Mouse (Mus musculus) midbrain, postnatal 0 days (tissue): ENCODE results near the gene Efcab2. TPM values are rescaled to one million over a fixed set of nuclear protein-coding genes. Genes with fewer than 3 reads are reported as not detected.

Experiments
- ATAC-seq: fragments of 200-750 bp; cut with Nextera tagmentation; 2 replicates; pipeline ENCODE4 v1.8.0; 2017; ENCODE audit warnings: moderate number of reproducible peaks, mild to moderate bottlenecking, moderate TSS enrichment, moderate library complexity; ENCODE audit not compliant: low FRiP score
- DNase-seq: peaks from one replicate; pipeline ENCODE4 v3.0.0-alpha.2; 2015; ENCODE audit warnings: low spot score
- H3K27ac ChIP-seq: fragments of 300-500 bp; sonication (generic); 2 replicates; pipeline ENCODE4 v1.5.1; 2014; ENCODE audit warnings: low read depth, mild to moderate bottlenecking, low read length, mixed read lengths
- H3K27me3 ChIP-seq: fragments of 300-500 bp; sonication (generic); 2 replicates; pipeline ENCODE4 v1.6.1; 2014; ENCODE audit warnings: low read length, control low read depth, mixed read lengths; ENCODE audit not compliant: insufficient read depth
- H3K36me3 ChIP-seq: fragments of 300-500 bp; sonication (generic); 2 replicates; pipeline ENCODE4 v1.6.1; 2014; ENCODE audit warnings: low read length, control low read depth, mixed read lengths; ENCODE audit not compliant: insufficient read depth
- H3K4me1 ChIP-seq: fragments of 300-500 bp; sonication (generic); 2 replicates; pipeline ENCODE4 v1.6.1; 2014; ENCODE audit warnings: mild to moderate bottlenecking, control low read depth, antibody characterized with exemption, low read length, mixed read lengths; ENCODE audit not compliant: insufficient read depth
- H3K4me2 ChIP-seq: fragments of 300-500 bp; sonication (generic); 2 replicates; pipeline ENCODE4 v1.6.1; 2014; ENCODE audit warnings: low read depth, mild to moderate bottlenecking, low read length, mixed read lengths; ENCODE audit not compliant: poor library complexity, severe bottlenecking
- H3K4me3 ChIP-seq: fragments of 300-500 bp; sonication (generic); 2 replicates; pipeline ENCODE4 v1.5.1; 2014; ENCODE audit warnings: low read depth, mild to moderate bottlenecking, low read length, moderate library complexity
- H3K9ac ChIP-seq: fragments of 300-500 bp; sonication (generic); replicated peaks from 2 replicates; pipeline ENCODE4 v1.6.1; 2014; ENCODE audit warnings: mild to moderate bottlenecking, low read length, moderate library complexity, mixed read lengths; ENCODE audit not compliant: poor library complexity, severe bottlenecking
- H3K9me3 ChIP-seq: fragments of 300-500 bp; sonication (generic); 2 replicates; pipeline ENCODE4 v1.6.1; 2016; ENCODE audit warnings: low read length, control low read depth
- CTCF ChIP-seq: IDR thresholded peaks from 2 replicates; pipeline ENCODE4 v1.5.1; 2016; ENCODE audit warnings: antibody characterized with exemption, mild to moderate bottlenecking
- WGBS: fragments of 180-500 bp; shearing (Covaris S2); extraction: QIAGEN DNeasy Blood & Tissue Kit; methylation state at CpG from one replicate; pipeline ENCODE4 v1.1.7; 2014; 5-methylcytosine and 5-hydroxymethylcytosine counted together
- polyA plus RNA-seq: library from polyadenylated mRNA; unstranded; fragments of >200 nt; fragmentation: Nextera tagmentation; extraction: Ambion mirVana; gene quantifications from 2 replicates; pipeline ENCODE4 v1.2.1, GENCODE M21; 2015
- total RNA-seq: library from RNA; depleted of rRNA; stranded (reverse); fragments of >200 nt; gene quantifications from 2 replicates; pipeline ENCODE4 v1.2.3, GENCODE M21; 2014

Gene Efcab2
- total and polyA plus RNA-seq, 2 experiments from 2014 or later = 5.9 to 13.4 TPM

DNA sequence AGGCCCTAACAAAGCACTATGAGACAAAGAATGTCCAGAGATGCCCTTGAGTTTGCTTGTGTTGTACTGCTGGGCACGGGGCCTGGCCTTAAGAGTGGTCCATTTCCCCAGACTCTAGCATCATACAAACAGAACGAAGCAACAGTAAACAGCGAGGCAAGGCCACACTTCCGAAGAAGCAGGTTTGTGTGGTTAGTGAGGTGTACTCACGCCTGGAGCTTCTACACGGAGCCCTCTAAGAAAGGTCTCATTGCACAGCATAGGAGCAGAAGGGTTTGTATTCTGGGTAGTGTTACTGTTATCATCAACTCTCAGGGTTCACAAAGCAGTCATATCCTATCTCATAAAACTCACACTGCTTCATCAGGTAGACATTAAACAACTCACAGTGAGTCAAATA, 61.7 kb downstream of the Efcab2 start:
- 80% methylated on average over 6 of the region's 6 CpGs for WGBS
- no peak for TF ChIP-seq CTCF
- H3K4me1 ChIP-seq = no peaks in the 10 kb centered on the region

DNA sequence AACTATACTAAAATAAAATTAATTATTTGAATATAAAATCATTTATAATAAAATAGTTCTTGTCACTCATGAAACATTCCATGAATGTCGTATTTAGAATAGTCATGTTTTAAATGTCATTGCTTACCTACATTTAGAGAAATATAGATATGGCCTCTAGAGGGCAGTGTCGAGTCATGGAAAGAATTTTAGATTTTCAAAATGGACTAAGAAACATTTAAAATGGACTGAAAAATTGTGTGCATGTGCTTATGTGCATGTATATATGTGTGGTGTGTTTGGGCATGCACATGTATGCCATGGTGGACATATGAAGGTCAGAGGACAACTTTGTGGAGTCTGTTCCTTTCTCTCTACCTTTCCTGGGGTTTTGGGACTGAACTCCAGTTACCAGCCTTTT, 62.4 kb downstream of the Efcab2 start:
- Histone ChIP-seq H3K4me1 (no peaks in the 10 kb centered on the region), H3K9ac (no peak overlapping the region), H3K9me3 (no peaks in the 10 kb centered on the region), H3K27me3 (no peaks in the 10 kb centered on the region), H3K4me2 (no peak overlapping the region), H3K27ac (no peak overlapping the region), H3K36me3 (no peaks in the 10 kb centered on the region), H3K4me3 (no peak overlapping the region)
- peak; percentile 68 for DNase-seq
- no peak for ATAC-seq
- TF ChIP-seq CTCF = peak; percentile 88
- 5% methylated on average over 2 of the region's 2 CpGs for WGBS

More for the DNA sequence above, 61.7 kb downstream of the Efcab2 start:
- Histone ChIP-seq H3K4me2 (no peak overlapping the region), H3K27me3 (no peaks in the 10 kb centered on the region), H3K4me3 (no peak overlapping the region), H3K9me3 (no peaks in the 10 kb centered on the region), H3K9ac (no peak overlapping the region), H3K36me3 (no peaks in the 10 kb centered on the region), H3K27ac (no peak overlapping the region)
- ATAC-seq (no peak), DNase-seq (no peak)

DNA sequence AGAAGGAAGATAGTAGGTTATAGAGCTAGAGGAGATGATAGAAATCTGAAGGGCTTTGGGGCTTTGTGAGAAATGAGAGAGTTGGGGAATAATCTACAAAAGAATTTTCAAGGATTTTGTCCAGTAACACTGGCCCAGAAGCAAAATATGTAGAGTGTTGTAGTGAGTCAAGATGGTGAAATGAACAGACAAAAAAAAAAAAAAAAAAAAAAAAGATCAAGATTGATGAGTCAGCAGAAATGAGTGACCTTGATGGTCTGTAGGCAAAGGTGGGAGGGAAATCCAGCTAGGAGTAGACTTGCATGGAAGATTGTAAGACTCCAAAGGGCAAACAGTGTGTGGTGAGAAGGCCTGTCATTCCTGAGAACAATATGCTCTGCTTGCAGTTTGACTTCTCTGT, 78.0 kb downstream of the Efcab2 start:
- Histone ChIP-seq H3K9ac (no peak overlapping the region), H3K27ac (no peak overlapping the region), H3K27me3 (no peaks in the 10 kb centered on the region), H3K9me3 (no peaks in the 10 kb centered on the region), H3K4me1 (no peaks in the 10 kb centered on the region), H3K36me3 (no peaks in the 10 kb centered on the region), H3K4me3 (no peak overlapping the region), H3K4me2 (no peak overlapping the region)
- DNase-seq (no peak), ATAC-seq (no peak)
- no peak for TF ChIP-seq CTCF

DNA sequence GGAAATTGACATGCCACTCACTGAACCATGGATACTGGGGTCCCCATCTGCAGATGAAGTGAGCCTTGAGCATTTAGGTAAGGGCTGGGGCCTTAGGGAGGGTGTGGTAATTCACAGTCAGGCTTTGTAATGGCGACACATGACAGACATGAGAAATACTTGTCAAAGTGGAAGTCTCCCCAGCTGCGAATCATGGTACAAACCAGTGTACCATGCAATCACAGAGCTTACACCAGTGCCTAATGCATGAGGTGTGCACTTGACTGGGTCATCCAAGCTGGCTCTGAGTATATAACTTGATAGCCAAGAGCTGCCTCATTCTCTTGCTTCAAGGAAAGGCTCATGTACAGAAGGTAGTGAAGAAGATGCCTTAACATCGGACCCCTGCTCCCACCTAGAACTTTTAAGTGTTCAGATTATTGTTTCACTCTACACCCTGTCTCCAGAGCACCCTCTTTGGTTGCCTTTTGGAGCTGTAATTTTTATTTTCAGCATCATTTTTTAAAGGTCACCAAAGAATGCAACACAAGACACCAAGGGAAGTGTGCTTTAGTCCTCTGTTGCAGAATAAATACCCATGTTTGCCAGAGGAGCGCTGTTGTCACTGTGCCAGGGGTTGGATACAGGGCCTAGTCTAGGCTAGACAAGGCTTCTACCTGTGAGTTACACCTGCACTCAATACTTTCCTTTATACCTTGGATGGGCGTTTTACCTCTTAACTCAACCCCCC, 79.4 kb downstream of the Efcab2 start:
- Histone ChIP-seq H3K4me3 (no peak overlapping the region), H3K36me3 (no peaks in the 10 kb centered on the region), H3K4me2 (no peak overlapping the region), H3K27me3 (no peaks in the 10 kb centered on the region), H3K27ac (no peak overlapping the region), H3K4me1 (no peaks in the 10 kb centered on the region), H3K9me3 (no peaks in the 10 kb centered on the region), H3K9ac (no peak overlapping the region)
- peak; percentile 42 for TF ChIP-seq CTCF
- WGBS = 88% methylated on average over 5 of the region's 5 CpGs
- ATAC-seq (no peak), DNase-seq (no peak)

DNA sequence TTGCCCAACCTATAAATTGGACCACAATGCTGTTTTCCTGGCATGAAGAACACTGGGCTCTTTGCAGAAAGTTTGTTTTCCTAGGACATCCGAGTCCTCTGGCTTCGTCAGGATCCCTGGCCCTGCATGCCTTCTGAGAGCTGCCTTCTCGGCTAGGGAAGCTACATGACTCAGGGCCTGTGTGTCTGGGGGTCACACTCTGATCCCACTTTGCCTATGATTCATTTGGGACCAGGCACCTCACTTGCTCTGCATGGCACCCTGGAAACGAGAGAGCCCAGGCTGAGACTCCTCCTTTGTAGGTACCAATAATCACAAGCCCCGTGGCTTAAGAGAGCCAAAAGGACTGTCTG, 80.0 kb downstream of the Efcab2 start:
- Histone ChIP-seq H3K27ac (no peak overlapping the region), H3K36me3 (no peaks in the 10 kb centered on the region), H3K9ac (no peak overlapping the region), H3K4me1 (no peaks in the 10 kb centered on the region), H3K4me2 (no peak overlapping the region), H3K4me3 (no peak overlapping the region), H3K9me3 (no peaks in the 10 kb centered on the region), H3K27me3 (no peaks in the 10 kb centered on the region)
- WGBS = 61% methylated on average over 5 of the region's 5 CpGs
- ATAC-seq = no peak
- no peak for DNase-seq
- TF ChIP-seq CTCF = no peak

DNA sequence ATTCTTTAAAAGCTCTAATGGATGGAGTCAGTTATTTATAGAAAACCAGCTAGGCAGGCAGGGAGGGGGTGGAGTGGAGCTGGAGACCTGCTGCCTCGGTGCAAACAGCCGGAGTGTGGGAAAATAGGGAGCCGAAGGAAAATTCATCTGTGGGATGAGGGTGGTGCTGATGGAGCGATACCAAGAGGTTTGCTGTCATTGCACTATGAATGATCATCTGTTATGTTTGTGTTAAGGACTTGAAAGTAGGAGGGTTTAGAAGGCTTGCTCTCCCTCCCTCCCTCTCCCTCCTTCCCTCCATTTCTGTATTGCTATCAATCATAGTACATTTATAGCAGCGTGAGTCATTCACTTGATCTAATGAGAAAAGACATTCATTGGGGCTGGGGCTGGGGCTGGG, 80.9 kb downstream of the Efcab2 start:
- Histone ChIP-seq H3K4me2 (no peak overlapping the region), H3K9ac (no peak overlapping the region), H3K27me3 (no peaks in the 10 kb centered on the region), H3K4me3 (no peak overlapping the region), H3K36me3 (no peaks in the 10 kb centered on the region), H3K27ac (no peak overlapping the region), H3K9me3 (no peaks in the 10 kb centered on the region), H3K4me1 (no peaks in the 10 kb centered on the region)
- WGBS = 82% methylated on average over 5 of the region's 5 CpGs
- no peak for TF ChIP-seq CTCF
- DNase-seq (no peak), ATAC-seq (no peak)
